Mouse (Mus musculus): ENCODE data around the gene Treml4.

DNA sequence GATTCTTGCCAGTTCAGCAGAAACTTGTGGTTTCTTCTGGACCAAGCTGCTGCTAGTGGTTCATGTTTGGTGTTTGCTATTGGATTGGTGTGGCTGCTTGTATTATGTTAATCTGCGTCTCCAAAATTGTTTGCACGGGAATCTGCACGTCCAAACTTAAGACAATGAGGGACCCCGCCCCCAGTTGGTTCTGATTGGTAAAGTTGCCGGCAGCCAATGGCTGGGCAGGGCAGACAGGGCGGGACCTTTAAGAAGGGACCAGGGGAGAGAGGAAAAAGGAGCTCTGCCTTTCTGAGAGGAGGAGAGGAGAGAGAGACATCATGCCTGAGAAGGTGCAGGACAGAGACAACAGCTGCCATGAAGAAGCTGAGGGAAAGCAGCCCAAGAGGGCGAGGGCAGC is 11.6 kb downstream of the Treml4 start:
- TF ChIP-seq CTCF (IDR thresholded peaks at IDR 0.05 in 2 of 3, conservative IDR thresholded peaks at IDR 0.05 in 1 of 3; ENCODE audit: control insufficient read depth in 1 of 3, insufficient read depth in 1 of 3, low read depth in 2 of 3, low read length in 3 of 3, poor library complexity in 1 of 3, severe bottlenecking in 1 of 3) (no peak), POLR2A (IDR thresholded peaks at IDR 0.05; ENCODE audit: control insufficient read depth in 1 of 2, insufficient read depth in 1 of 2, low read depth in 1 of 2, low read length in 2 of 2, poor library complexity in 1 of 2) (no peak), ELF1 (IDR thresholded peaks at IDR 0.05; ENCODE audit: low read depth, low read length) (no peak), MAZ (IDR thresholded peaks at IDR 0.05; ENCODE audit: low read depth, low read length) (no peak), ZMIZ1 (IDR thresholded peaks at IDR 0.05; ENCODE audit: low read depth, low read length) (no peak), ZC3H11A (IDR thresholded peaks at IDR 0.05; ENCODE audit: low read depth, low read length) (no peak)

All from MEL (cell line).